Mouse (Mus musculus): ENCODE measurements around the gene Tnrc6a. TPM values are rescaled to one million over a fixed set of nuclear protein-coding genes. Genes with fewer than 3 reads are reported as not detected.

Gene Tnrc6a
- total RNA-seq, 1 experiment from 2014 or later = 66.6 TPM

DNA sequence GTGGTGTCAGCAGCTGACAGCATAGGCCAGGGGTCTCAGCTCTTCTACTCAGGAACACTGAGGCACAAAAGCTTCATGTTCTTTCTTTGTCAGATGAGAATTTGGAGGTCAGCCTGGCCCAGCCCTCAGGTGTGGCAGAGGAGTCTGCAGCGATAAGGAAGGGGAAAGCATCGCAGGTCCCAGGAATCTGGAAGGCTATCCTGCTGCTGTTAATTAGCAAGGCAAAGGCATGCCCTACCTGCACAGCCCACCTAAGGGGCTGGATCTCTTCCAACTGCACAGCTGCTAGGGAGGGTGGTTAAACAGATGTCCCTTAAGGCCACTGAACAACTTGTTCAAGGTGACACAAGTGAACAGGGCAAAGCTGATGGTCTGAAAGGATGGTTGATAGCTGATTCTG, 91.5 kb downstream of the Tnrc6a start:
- no peak for ATAC-seq (replicated peaks; ENCODE audit: insufficient number of reproducible peaks, low FRiP score, low TSS enrichment, poor library complexity, severe bottlenecking)

DNA sequence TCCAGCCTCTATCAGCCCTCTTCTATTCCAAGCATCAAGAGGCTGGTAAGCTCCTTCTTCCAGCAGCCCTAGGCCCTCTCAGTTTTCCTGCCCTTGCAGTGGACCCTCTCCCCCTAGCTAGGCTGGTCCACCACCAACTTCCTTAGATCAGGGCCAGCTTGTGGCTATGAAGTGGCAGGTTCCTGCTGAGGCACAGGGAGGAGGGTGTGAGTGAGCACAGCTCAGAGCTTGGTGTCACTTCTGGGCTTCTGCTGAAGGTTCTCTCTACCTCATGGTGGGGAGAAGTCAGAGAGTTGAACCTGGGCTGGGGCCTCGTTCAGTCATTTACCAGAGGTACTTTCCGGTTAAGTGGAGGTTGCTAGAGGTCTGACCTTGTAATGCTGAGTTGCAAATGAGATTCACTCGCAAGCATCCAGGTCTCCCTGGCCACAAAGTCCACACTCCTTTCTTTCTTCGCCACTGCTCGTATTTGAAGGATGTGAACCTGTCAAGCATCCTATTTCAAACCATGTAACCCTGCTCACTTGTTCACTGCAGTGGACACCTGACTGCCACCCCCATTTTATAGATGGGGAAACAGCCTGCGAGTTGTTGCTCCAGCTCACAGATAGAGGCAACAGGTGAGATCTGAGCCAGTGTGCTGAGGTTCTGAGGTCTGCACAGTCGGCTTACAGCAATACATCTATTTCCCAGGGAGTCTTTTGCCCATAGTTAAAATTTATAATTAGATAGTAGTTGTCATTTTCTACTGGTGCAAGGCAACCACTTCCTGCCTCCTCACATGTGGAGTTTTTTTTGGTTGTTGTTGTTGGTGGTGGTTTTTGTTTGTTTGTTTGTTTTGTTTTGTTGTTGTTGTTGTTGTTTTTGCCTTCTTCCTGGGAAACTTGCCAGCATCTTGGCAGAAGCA, 94.0 kb downstream of the Tnrc6a start:
- no peak for ATAC-seq (replicated peaks; ENCODE audit: insufficient number of reproducible peaks, low FRiP score, low TSS enrichment, poor library complexity, severe bottlenecking)

DNA sequence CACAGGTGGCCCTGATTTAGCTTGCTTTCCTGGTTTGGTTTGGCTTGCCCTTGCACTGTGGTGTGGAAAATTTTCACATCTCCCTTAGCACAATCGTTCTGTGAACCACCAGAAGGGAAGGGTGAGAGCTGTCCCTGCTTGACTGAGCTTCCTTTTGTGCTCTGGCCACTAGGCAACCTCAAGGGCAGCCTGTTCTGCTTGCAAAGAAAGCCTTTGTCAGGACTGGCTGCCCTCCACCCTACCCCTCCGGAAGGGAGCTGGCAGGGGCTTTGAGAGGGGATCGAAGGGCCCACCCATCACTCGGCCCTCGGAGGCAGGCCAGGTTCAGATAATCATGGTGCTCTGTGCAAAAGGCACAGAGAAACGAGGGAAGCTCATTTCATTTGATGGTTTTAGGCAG, 94.9 kb downstream of the Tnrc6a start:
- ATAC-seq (replicated peaks; ENCODE audit: insufficient number of reproducible peaks, low FRiP score, low TSS enrichment, poor library complexity, severe bottlenecking) = no peak

- no peak for ATAC-seq (replicated peaks; ENCODE audit: insufficient number of reproducible peaks, low FRiP score, low TSS enrichment, poor library complexity, severe bottlenecking)
Observed at GRCm38 (mm10) chr7:123219781-123220632, 96.3 kb downstream of the Tnrc6a start.

DNA sequence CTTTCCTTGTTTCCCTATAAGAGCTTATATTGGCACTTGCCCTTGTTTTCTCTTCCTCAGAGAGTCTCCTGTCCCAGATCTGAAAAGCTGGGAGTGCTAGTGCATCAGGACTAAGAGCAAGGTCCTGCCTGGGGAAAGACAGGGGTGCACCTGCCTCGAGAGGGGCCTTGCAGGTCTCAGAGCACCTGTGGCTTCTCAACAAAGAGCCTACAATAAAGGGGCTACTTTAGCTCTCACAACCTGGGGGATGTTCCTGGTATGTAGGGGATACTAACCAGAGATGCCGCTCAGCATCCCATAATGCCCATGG, 96.9 kb downstream of the Tnrc6a start:
- no peak for ATAC-seq (replicated peaks; ENCODE audit: insufficient number of reproducible peaks, low FRiP score, low TSS enrichment, poor library complexity, severe bottlenecking)

DNA sequence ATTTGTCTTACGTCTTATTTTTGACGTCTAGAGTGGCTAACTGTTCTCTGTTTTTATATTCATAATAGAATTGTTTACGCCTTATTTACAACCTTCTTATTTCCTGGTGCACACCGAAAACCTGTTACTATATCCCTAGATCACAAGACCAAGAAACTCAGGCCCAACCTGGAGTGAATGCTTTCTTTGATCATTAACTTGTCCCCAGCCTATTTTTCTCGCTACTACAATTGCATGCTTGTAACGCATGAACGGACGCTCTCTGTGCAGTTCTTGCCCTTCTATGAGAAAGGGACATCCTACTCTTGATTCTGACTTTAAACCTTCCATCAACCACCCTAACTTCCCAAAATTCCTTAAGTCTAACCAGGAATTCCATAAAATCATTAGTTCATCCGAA, 100.4 kb downstream of the Tnrc6a start:
- ATAC-seq (replicated peaks; ENCODE audit: insufficient number of reproducible peaks, low FRiP score, low TSS enrichment, poor library complexity, severe bottlenecking) = no peak

DNA sequence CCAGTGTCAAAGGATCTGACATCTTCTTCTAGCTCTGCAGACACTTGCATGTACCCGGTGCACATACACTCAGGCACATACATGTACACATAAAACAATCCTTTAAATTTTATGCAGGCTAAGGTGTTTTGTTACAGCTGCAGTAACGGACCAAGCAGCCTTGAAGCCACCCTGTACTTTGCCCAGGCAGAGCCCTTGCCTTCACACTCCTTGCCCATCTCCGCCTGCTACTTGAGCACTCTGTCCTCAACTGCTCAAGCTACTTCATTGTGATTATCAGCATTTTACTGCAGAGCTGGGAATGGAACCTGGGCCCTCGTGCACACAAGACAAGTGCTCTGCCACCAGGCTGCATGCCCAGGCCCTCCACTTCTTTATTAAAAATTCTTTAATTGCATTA, 101.5 kb downstream of the Tnrc6a start:
- no peak for ATAC-seq (replicated peaks; ENCODE audit: insufficient number of reproducible peaks, low FRiP score, low TSS enrichment, poor library complexity, severe bottlenecking)

DNA sequence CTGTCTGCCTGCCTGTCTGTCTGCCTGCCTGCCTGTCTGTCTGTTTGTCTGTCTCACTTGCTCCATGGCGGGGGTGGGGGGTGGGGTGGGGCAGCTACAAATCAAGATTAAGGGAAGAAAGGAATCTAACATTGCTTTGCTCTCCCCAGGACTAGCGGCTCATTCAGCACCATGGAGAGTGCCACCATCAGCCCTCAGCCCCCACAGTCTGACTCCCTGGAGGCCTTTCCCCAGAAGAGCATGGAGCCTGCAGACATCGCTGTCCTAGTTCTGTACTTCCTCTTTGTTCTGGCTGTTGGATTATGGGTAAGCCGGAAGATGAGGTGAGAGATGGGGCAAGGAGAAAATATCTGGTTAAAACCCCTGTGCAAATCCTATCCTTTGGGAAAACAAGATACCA, 111.8 kb downstream of the Tnrc6a start:
- no peak for ATAC-seq (replicated peaks; ENCODE audit: insufficient number of reproducible peaks, low FRiP score, low TSS enrichment, poor library complexity, severe bottlenecking)

GRCm38 (mm10) chr7:123238621-123239020, 114.9 kb downstream of the Tnrc6a start:
- ATAC-seq (replicated peaks; ENCODE audit: insufficient number of reproducible peaks, low FRiP score, low TSS enrichment, poor library complexity, severe bottlenecking) = no peak

- ATAC-seq (replicated peaks; ENCODE audit: insufficient number of reproducible peaks, low FRiP score, low TSS enrichment, poor library complexity, severe bottlenecking) = peak; percentile 59
Observed at GRCm38 (mm10) chr7:123240064-123240463, 116.4 kb downstream of the Tnrc6a start.

DNA sequence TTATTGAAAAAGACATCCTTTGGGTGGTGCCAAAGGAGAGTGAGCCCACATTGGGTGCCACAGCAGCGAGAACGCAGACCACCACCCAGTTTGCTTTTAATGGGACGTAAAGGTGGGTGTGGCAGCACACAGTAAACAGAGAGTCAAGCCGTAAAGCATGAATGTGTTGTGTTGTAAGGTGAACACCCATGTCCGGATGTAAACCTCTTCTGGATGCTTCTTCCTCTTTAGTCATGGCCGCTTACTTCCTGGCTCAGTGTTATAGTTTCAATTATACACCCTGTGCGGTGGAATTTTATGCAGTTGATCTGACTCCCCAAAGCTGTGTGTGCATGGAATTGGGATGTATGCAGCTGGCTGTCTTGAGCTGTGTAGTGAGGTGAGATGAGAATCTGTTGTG, 118.6 kb downstream of the Tnrc6a start:
- peak; percentile 74 for ATAC-seq (replicated peaks; ENCODE audit: insufficient number of reproducible peaks, low FRiP score, low TSS enrichment, poor library complexity, severe bottlenecking)

GRCm38 (mm10) chr7:123244833-123245232, 121.1 kb downstream of the Tnrc6a start:
- no peak for ATAC-seq (replicated peaks; ENCODE audit: insufficient number of reproducible peaks, low FRiP score, low TSS enrichment, poor library complexity, severe bottlenecking)

Other genes starting within 250 kb of the Tnrc6a start
- 62.3 to 104 TPM (median 75.5 TPM) in 3 replicates for gene Rbbp6, start 158.2 kb upstream of the Tnrc6a start, total RNA-seq (2017)
- 5.2 to 40.6 TPM (median 6.9 TPM) in 3 replicates for gene Slc5a11, start 90.9 kb downstream of the Tnrc6a start, total RNA-seq (2017)
- 19.3 to 26.6 TPM (median 21.5 TPM) in 3 replicates for gene Lcmt1, start 245.9 kb downstream of the Tnrc6a start, total RNA-seq (2017)
- 32.6 to 77.7 TPM (median 39.3 TPM) in 3 replicates for gene Arhgap17, start 246.0 kb downstream of the Tnrc6a start, total RNA-seq (2017)

Data from monocyte, adult 5-6 weeks (primary cell).